Mouse (Mus musculus) midbrain, embryonic 16.5 days (tissue): ENCODE data around the gene Ntn1. TPM values are rescaled to one million over a fixed set of nuclear protein-coding genes. Genes with fewer than 3 reads are reported as not detected.

Experiments
- ATAC-seq: fragments of 200-750 bp; cut with Nextera tagmentation; 2 replicates; pipeline ENCODE4 v1.8.0; 2017; ENCODE audit warnings: moderate TSS enrichment
- H3K27ac ChIP-seq: fragments of 300-500 bp; sonication (generic); 2 replicates; pipeline ENCODE4 v1.5.1; 2014; ENCODE audit warnings: mild to moderate bottlenecking, low read length, mixed read lengths
- H3K27me3 ChIP-seq: fragments of 300-500 bp; sonication (generic); 2 replicates; pipeline ENCODE4 v1.6.1; 2014; ENCODE audit warnings: low read depth, low read length, mixed read lengths; ENCODE audit not compliant: control insufficient read depth, insufficient read depth
- H3K36me3 ChIP-seq: fragments of 300-500 bp; sonication (generic); 2 replicates; pipeline ENCODE4 v1.6.1; 2014; ENCODE audit warnings: mild to moderate bottlenecking, low read length, moderate library complexity, mixed read lengths; ENCODE audit not compliant: control insufficient read depth, insufficient read depth
- H3K4me1 ChIP-seq: fragments of 300-500 bp; sonication (generic); 2 replicates; pipeline ENCODE4 v1.6.1; 2014; ENCODE audit warnings: mild to moderate bottlenecking, low read length, mixed read lengths; ENCODE audit not compliant: control insufficient read depth, insufficient read depth
- H3K4me2 ChIP-seq: fragments of 300-500 bp; sonication (generic); 2 replicates; pipeline ENCODE4 v1.6.1; 2014; ENCODE audit warnings: mild to moderate bottlenecking, low read length, mixed read lengths
- H3K4me3 ChIP-seq: fragments of 300-500 bp; sonication (generic); 2 replicates; pipeline ENCODE4 v1.5.1; 2014; ENCODE audit warnings: low read depth, mild to moderate bottlenecking, low read length, moderate library complexity, mixed read lengths
- H3K9ac ChIP-seq: fragments of 300-500 bp; sonication (generic); 2 replicates; pipeline ENCODE4 v1.6.1; 2014; ENCODE audit warnings: low read depth, low read length, mixed read lengths
- H3K9me3 ChIP-seq: fragments of 300-500 bp; sonication (generic); replicated peaks from 2 replicates; pipeline ENCODE4 v1.6.1; 2014; ENCODE audit warnings: mild to moderate bottlenecking, low read length, mixed read lengths; ENCODE audit not compliant: control insufficient read depth, poor library complexity, severe bottlenecking
- WGBS: fragments of 180-500 bp; shearing (Covaris S2); extraction: QIAGEN DNeasy Blood & Tissue Kit; methylation state at CpG from one replicate; pipeline ENCODE4 v1.1.7; 2014; 5-methylcytosine and 5-hydroxymethylcytosine counted together
- polyA plus RNA-seq: library from polyadenylated mRNA; unstranded; fragments of >200 nt; fragmentation: Nextera tagmentation; extraction: Ambion mirVana; gene quantifications from 2 replicates; pipeline ENCODE4 v1.2.1, GENCODE M21; 2015

The Ntn1 gene
- polyA plus RNA-seq, 1 experiment from 2014 or later = 15.8 TPM

GRCm38 (mm10) chr11:68233469-68233965 is 167.1 kb downstream of the Ntn1 start:
- Histone ChIP-seq H3K4me2 (no peak overlapping the region), H3K27me3 (no peaks in the 10 kb centered on the region; the same call in 1 of the 2 replicates), H3K9me3 (no peaks in the 10 kb centered on the region), H3K4me1 (no peaks in the 10 kb centered on the region), H3K36me3 (no peaks in the 10 kb centered on the region), H3K27ac (no peak overlapping the region), H3K9ac (no peak overlapping the region), H3K4me3 (no peak overlapping the region)
- 69% methylated on average over 9 of the region's 9 CpGs for WGBS
- no peak for ATAC-seq

GRCm38 (mm10) chr11:68231558-68231957 is 169.1 kb downstream of the Ntn1 start:
- H3K4me1 ChIP-seq = no peaks in the 10 kb centered on the region; the same call in 1 of the 2 replicates
- H3K4me3 ChIP-seq = no peak overlapping the region
- H3K27me3 ChIP-seq = no peaks in the 10 kb centered on the region; the same call in 1 of the 2 replicates
- ATAC-seq = no peak
- no peak overlapping the region for H3K9ac ChIP-seq
- H3K36me3 ChIP-seq = no peaks in the 10 kb centered on the region
- no peak overlapping the region for H3K4me2 ChIP-seq
- no peak overlapping the region for H3K27ac ChIP-seq
- WGBS = 97% methylated on average over 5 of the region's 5 CpGs
- no peaks in the 10 kb centered on the region for H3K9me3 ChIP-seq

- Histone ChIP-seq H3K9me3 (no peaks in the 10 kb centered on the region), H3K27me3 (no peaks in the 10 kb centered on the region; the same call in 1 of the 2 replicates), H3K27ac (no peak overlapping the region), H3K36me3 (no peaks in the 10 kb centered on the region), H3K9ac (no peak overlapping the region), H3K4me1 (no peaks in the 10 kb centered on the region; the same call in 1 of the 2 replicates), H3K4me3 (no peak overlapping the region), H3K4me2 (no peak overlapping the region)
- ATAC-seq = no peak
- WGBS = 59% methylated on average over 18 of the region's 18 CpGs
Measured at GRCm38 (mm10) chr11:68228941-68229665, 171.5 kb downstream of the Ntn1 start.

- no peak for ATAC-seq
- no peaks in the 10 kb centered on the region; the same call in 1 of the 2 replicates for H3K4me1 ChIP-seq
- WGBS = 90% methylated on average over 6 of the region's 6 CpGs
- no peaks in the 10 kb centered on the region; the same call in 1 of the 2 replicates for H3K27me3 ChIP-seq
- no peaks in the 10 kb centered on the region for H3K36me3 ChIP-seq
- H3K9ac ChIP-seq = no peak overlapping the region
- H3K4me3 ChIP-seq = no peak overlapping the region
- no peak overlapping the region for H3K4me2 ChIP-seq
- H3K9me3 ChIP-seq = no peaks in the 10 kb centered on the region
- no peak overlapping the region for H3K27ac ChIP-seq
Measured at GRCm38 (mm10) chr11:68227837-68228236, 172.8 kb downstream of the Ntn1 start.

- ATAC-seq = no peak
- no peaks in the 10 kb centered on the region for H3K36me3 ChIP-seq
- H3K4me1 ChIP-seq = no peaks in the 10 kb centered on the region; the same call in 1 of the 2 replicates
- H3K4me3 ChIP-seq = no peak overlapping the region
- H3K27me3 ChIP-seq = no peaks in the 10 kb centered on the region; the same call in 1 of the 2 replicates
- no peak overlapping the region for H3K27ac ChIP-seq
- 20% methylated on average over 5 of the region's 5 CpGs for WGBS
- no peaks in the 10 kb centered on the region for H3K9me3 ChIP-seq
- H3K4me2 ChIP-seq = no peak overlapping the region
- H3K9ac ChIP-seq = no peak overlapping the region
Measured at GRCm38 (mm10) chr11:68226654-68227057, 174.0 kb downstream of the Ntn1 start.

- no peaks in the 10 kb centered on the region for H3K27me3 ChIP-seq
- WGBS = 82% methylated on average over 13 of the region's 13 CpGs
- no peak overlapping the region for H3K4me2 ChIP-seq
- H3K36me3 ChIP-seq = no peaks in the 10 kb centered on the region
- H3K9me3 ChIP-seq = no peaks in the 10 kb centered on the region
- no peak overlapping the region for H3K9ac ChIP-seq
- no peaks in the 10 kb centered on the region; the same call in 1 of the 2 replicates for H3K4me1 ChIP-seq
- ATAC-seq = no peak
- no peak overlapping the region for H3K27ac ChIP-seq
- no peak overlapping the region for H3K4me3 ChIP-seq
Measured at GRCm38 (mm10) chr11:68223143-68223542, 177.5 kb downstream of the Ntn1 start.

- Histone ChIP-seq H3K4me1 (no peaks in the 10 kb centered on the region; the same call in 1 of the 2 replicates), H3K4me3 (no peak overlapping the region), H3K27me3 (no peaks in the 10 kb centered on the region), H3K9ac (no peak overlapping the region), H3K4me2 (no peak overlapping the region), H3K9me3 (no peaks in the 10 kb centered on the region), H3K36me3 (no peaks in the 10 kb centered on the region), H3K27ac (no peak overlapping the region)
- WGBS = 95% methylated on average over 7 of the region's 7 CpGs
- no peak for ATAC-seq
Measured at GRCm38 (mm10) chr11:68222209-68222608, 178.4 kb downstream of the Ntn1 start.

- H3K27ac ChIP-seq = no peak overlapping the region
- no peak overlapping the region for H3K4me2 ChIP-seq
- H3K4me1 ChIP-seq = peaks cover 9% of the 10 kb centered on the region
- H3K4me3 ChIP-seq = no peak overlapping the region
- no peaks in the 10 kb centered on the region for H3K27me3 ChIP-seq
- H3K9me3 ChIP-seq = no peaks in the 10 kb centered on the region
- H3K9ac ChIP-seq = no peak overlapping the region
- WGBS = 89% methylated on average over 4 of the region's 4 CpGs
- ATAC-seq = no peak
- no peaks in the 10 kb centered on the region for H3K36me3 ChIP-seq
Measured at GRCm38 (mm10) chr11:68220733-68221132, 179.9 kb downstream of the Ntn1 start.

- WGBS = 33% methylated on average over 11 of the region's 11 CpGs
- H3K27me3 ChIP-seq = no peaks in the 10 kb centered on the region
- peaks cover 23% of the 10 kb centered on the region for H3K4me1 ChIP-seq
- ATAC-seq = no peak
- H3K27ac ChIP-seq = peak overlapping the region; percentile 81
- no peak overlapping the region for H3K4me3 ChIP-seq
- no peak overlapping the region for H3K9ac ChIP-seq
- no peak overlapping the region for H3K4me2 ChIP-seq
- no peaks in the 10 kb centered on the region for H3K9me3 ChIP-seq
- no peaks in the 10 kb centered on the region for H3K36me3 ChIP-seq
Measured at GRCm38 (mm10) chr11:68216041-68216440, 184.6 kb downstream of the Ntn1 start.
